Mouse (Mus musculus) MN1 (cell line): ENCODE results near the gene Slc22a23.

Source experiments
- DNase-seq: peaks from one replicate; pipeline ENCODE4 v3.0.0-alpha.2; 2016; ENCODE audit warnings: low spot score

The Slc22a23 gene

DNA sequence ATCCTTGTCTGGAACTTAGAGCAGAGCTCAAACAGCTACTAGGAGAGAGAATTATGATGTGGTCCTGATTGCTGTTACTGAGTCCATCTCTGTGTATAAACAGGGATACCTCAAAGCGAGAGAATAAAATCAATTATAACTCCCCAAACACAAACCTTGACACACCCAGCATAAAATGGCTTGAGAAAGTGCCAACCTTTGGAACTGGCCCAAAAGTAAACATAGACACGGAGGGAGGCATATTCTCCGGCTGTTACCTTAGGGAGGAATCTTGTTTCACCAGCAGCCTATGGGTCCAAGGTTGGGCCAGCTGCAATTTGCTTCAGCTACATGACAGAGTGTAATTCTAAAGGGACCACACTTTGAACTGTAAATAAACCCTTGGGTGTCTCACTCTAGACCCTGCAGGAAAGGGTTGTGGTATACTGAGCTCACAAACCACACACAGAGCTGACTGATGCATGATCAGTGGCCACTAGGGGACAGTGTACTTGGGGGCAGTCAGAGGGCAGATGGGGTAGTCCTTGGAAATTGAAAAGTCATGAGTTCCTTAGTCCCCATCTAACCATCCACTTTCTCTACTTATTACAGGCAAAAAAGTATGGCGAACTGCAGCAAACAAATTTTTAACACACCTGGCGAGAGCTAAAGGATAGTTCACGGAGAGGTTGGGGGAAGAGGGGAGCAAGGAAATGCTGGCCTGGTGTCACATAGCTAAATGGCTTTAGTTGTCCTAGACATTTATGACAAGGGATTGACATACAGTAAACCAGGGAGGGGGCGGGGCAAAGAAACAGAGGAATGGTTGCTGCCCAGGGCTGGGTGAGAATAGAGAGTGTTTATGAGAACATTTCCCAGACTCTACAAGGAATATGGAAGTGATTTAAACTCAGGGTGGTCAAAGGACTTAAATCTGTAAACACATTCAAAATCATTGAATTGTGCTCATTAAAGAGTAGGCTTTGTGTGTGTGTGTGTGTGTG is 45.3 kb downstream of the Slc22a23 start:
- no peak for DNase-seq

GRCm38 (mm10) chr13:34298674-34299073 is 46.3 kb downstream of the Slc22a23 start:
- DNase-seq: no peak

GRCm38 (mm10) chr13:34298061-34298460 is 46.9 kb downstream of the Slc22a23 start:
- no peak for DNase-seq

DNA sequence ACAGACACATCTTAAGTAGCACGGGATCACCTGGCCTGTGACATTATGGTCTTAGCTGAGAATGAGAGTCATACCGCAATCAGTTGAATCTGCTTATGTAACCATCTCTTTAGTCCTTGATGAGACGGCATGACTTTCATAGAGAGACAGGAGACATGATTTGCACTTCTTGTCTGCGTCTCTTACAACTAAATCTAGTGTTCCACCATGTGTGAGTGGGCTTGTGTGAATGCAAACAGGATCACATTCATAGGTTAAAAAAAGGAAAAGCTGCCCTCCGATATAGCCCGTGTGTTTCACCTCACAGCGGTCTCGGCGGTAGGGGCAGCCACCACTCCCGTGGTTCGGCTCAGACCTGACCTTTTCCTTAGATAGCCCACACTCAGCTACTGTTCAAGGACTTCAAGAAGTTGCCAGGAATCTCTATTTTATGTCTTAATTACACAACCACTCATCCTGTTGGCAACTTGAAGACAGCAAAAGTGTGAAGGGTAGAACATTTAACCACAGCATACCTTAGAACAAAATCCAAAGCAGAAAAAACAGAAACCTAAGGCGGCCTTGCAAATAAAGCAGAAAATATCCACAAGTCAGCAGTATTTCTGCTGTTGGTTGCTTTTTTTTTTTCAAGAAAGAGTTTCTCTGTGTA is 49.1 kb downstream of the Slc22a23 start:
- no peak for DNase-seq

DNA sequence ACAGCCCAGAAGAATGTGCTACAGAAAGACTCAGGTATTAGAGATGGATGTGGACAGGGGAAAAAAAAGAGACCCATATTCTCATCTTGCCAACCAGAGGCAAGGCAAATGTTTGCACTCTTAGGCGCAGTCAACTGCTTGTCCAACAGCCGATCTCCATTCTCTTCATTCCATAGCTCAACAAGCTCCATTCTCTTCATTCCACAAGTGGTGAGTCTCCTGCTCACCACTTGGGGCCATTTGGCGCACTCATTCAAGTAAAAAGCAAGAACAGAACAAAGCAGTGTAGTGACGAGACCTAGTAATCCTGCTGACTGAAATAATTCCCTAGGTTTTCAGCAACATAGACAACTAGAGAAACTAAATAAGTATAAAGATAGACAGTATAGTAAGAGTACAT is 50.8 kb downstream of the Slc22a23 start:
- DNase-seq: no peak

DNA sequence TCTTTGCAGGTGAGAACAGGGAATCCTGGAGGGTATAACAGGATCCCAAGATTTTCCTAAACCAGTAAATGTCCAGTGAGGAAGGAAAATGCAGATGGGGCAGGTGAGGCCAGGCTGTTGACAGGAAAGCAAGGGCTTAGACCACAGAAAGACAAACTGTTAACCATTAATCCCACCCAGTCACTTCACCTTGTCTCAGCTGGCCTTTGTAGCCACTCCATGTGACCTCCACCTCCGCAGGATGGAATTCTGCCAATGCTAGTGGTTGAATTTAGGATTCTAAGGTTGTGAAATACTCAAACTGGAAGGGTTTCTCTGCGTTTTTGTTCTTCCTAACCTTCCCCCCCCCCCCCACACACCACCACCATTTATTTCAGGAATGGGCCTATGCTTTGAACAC is 52.9 kb downstream of the Slc22a23 start:
- DNase-seq: no peak

- no peak for DNase-seq
Measured at GRCm38 (mm10) chr13:34290346-34290745, 54.6 kb downstream of the Slc22a23 start.

DNA sequence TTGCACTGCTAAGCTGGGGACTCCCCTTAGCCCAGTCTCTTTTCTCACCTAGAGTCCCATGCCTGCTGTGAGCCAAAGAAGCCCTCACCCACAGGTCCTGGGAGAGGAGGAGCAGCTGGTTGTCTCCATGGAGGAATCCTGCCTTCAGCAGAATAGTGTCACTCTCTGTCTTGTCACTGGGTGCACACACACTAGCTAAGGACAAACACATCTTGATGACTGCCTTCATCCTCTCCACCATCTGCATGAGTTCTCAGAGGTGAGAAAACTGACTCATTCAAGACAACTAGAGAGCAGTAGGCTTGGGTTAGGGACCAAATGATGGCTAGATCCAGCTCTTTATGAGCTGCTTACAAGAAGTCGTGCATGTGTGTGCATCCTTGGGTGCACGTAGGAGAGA is 55.4 kb downstream of the Slc22a23 start:
- no peak for DNase-seq

- no peak for DNase-seq
Measured at GRCm38 (mm10) chr13:34288129-34288528, 56.9 kb downstream of the Slc22a23 start.

- DNase-seq: no peak
Measured at GRCm38 (mm10) chr13:34287601-34288083, 57.3 kb downstream of the Slc22a23 start.

- no peak for DNase-seq
Measured at GRCm38 (mm10) chr13:34281360-34281759, 63.6 kb downstream of the Slc22a23 start.

DNA sequence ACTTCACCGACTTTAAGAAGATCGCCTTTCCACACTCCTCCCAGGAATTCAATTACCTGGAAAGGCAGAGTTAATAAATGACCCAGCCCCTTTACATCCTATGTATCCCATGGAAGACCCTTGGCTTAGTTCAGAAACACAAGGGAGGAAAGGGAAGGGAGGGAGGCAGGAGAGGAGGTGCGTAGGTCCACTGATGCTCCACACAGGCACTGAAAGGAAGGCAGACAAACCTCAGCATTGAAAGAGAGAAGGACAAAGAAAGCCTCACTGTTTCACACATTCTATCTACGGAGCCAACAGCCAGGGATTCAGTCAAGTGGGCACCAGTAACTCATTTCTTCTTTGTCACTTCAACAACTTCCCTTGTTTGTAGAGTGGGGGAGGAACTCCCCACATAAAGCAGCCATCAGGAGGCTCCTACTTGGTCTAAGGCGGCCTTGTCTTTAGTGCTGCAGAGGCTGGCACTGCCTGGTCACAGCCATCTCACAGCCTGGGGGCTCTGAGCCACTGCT is 66.2 kb downstream of the Slc22a23 start:
- DNase-seq: no peak

- DNase-seq: no peak
Measured at GRCm38 (mm10) chr13:34278288-34278701, 66.7 kb downstream of the Slc22a23 start.

DNA sequence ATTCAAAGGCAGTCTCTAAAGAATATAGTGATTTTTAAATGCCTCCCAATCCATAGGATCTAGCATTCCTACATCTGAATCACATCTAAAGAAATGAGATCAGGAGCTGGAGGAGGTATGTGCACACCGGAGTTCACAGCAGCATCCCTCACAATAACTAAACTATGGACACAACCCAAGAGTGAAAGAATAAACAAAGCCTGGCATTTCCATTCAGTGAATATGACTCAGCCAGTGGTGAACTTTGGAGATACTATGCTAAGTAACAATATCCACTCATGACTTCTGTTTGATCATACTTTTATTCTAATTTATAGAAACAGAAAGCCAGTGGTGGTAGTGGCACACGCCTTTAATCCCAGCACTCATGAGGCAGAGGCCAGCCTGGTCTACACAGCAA is 67.4 kb downstream of the Slc22a23 start:
- DNase-seq: no peak

GRCm38 (mm10) chr13:34277001-34277400 is 68.0 kb downstream of the Slc22a23 start:
- DNase-seq: no peak

DNA sequence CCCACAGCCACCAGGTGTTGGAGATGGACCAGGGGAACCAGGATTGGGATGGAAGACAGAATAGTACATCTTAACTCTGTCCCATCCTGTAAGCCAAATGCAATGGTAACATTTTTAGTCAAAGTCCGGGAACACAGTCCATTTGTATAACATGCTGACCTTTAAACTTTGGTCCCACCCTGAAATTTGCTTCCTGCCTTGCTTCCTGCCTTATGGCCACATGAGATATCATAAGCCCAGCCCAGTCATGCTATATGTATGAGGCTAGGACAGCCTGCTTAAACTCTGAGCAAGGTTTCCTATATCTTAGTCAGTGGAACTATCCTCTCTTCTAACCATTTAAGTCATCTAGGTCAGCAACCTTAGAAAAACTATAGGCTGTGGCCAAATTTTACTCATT is 70.1 kb downstream of the Slc22a23 start:
- no peak for DNase-seq

- DNase-seq: no peak
Measured at GRCm38 (mm10) chr13:34274417-34274816, 70.6 kb downstream of the Slc22a23 start.

- no peak for DNase-seq
Measured at GRCm38 (mm10) chr13:34272275-34273054, 72.5 kb downstream of the Slc22a23 start.

- peak; percentile 29 for DNase-seq
Measured at GRCm38 (mm10) chr13:34271665-34272064, 73.3 kb downstream of the Slc22a23 start.

GRCm38 (mm10) chr13:34270886-34271602 is 73.9 kb downstream of the Slc22a23 start:
- DNase-seq: no peak

DNA sequence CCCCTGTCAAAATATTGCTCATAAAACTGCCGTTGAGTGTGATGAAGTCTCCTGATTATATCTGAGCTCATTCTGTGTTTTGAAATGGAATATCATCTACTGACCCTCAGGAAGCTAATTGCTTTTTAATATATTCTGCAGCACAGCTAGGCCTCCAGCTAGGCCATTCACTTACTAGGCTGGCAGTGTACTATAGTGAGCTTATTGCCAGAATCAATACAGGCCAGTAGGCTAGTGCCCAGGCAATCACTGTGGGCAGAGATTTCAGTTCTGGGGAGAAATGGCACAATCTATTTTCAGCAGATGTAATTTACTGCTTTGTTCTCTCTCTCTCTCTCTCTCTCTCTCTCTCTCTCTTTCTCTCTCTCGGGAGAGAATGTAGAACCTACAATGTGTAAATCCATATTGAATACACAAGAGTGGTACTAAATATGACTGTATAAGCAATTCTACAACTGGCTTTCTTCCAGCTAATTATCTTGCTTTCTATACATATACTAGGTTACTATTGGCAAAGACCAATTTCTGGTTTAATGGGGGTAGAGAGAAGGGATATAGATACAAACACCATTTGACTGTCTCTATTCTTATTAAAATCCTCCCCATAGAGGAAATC is 75.5 kb downstream of the Slc22a23 start:
- no peak for DNase-seq
